Mouse (Mus musculus): ENCODE results near the gene Nsg2. TPM values are rescaled to one million over a fixed set of nuclear protein-coding genes. Genes with fewer than 3 reads are reported as not detected.
"Not testable (repeated sequence)": the region's sequence is repeated elsewhere in the genome, so short reads cannot be mapped to it uniquely, and the experiment has no call there.

Nsg2 gene
- polyA plus RNA-seq (2011; ENCODE audit: insufficient read depth, insufficient read length, low replicate concordance, missing spikeins) = 0.57 and 2.5 TPM in 2 replicates

DNA sequence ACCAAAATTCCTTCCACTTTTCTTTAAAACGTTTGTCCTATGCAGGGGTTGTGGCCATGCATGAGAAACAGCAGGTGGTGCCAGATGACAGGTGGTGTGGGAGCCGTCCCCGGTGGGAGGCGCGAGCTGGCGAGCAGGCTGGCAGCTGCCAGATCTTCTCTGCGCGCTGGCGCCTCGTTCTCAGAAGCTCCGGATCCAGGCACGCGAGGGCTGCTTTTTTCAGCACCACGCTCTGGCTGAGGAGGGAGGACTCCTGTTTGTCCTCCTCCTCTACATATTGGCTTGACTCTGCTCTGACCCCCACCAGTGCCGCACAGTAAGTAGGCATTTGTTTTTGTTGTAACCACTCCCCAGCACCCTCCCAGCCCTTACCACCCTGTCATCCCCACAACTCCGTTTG, at the start of gene Nsg2:
Gene Nsg2 (plus strand): TSS at position 183 of the 400 bp plus-strand sequence.
- H3K4me3 ChIP-seq (replicated peaks; ENCODE audit: control insufficient read depth, low read depth, low read length) = peak within 1 kb of the TSS; percentile 45

DNA sequence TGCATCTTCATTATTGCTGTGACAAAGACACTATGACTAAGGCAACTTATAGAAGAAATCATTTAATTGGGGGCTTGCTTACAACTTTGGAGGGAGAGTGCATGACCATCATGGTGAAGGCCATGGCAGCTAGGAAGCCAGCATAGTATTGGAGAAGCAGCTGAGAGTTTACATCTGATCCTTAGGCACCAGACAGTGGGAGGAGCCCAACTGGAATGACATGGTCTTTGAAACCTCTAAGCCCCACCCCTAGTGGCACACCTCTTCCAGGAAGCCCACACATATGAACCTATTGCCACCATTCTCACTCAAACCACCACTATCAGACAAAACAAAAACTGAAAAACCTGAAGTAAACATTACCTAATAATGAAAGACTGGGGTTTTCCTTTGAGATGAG, 40.2 kb upstream of the Nsg2 start:
- TF ChIP-seq CTCF (IDR thresholded peaks at IDR 0.05; ENCODE audit: control insufficient read depth, insufficient read depth, low read length) = no peak
- Histone ChIP-seq H3K4me3 (replicated peaks; ENCODE audit: control insufficient read depth, low read depth, low read length) (no peak overlapping the region), H3K4me1 (ENCODE audit: control insufficient read depth, insufficient read depth, low read length) (no peaks in the 10 kb centered on the region), H3K27ac (ENCODE audit: control insufficient read depth, insufficient read depth, low read depth, low read length, poor library complexity) (no peak overlapping the region)

More for the DNA sequence above, at the start of gene Nsg2:
- no peak within 1 kb of the TSS; the same call in 1 of the 2 replicates for H3K27ac ChIP-seq (ENCODE audit: control insufficient read depth, insufficient read depth, low read depth, low read length, poor library complexity)
- TF ChIP-seq POLR2A (IDR thresholded peaks at IDR 0.05; ENCODE audit: borderline replicate concordance, control insufficient read depth, low read depth, low read length) (peak; percentile 24; the same call in 1 of the 2 replicates), CTCF (IDR thresholded peaks at IDR 0.05; ENCODE audit: control insufficient read depth, insufficient read depth, low read length) (peak; percentile 63)
- under 1% methylated on average over 16 of the region's 16 CpGs for WGBS
- no peaks in the 10 kb centered on the region; the same call in 1 of the 2 replicates for H3K4me1 ChIP-seq (ENCODE audit: control insufficient read depth, insufficient read depth, low read length)

DNA sequence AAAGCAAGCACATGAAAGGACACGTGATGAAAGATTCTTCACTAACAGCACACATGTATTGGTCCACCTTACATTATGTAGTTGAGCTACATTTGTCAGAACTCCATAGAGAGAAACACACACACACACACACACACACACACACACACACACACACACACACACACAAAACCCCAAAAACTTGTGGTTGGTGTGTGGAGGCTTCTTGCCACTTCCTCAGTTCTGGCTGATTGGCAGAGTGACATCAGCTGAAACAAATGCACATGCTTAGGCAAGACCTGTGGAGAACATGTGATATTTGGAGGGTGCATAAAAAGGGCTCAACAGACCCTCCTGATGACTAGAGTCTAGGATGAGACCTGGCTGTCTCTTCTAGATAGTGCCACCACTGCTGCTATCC, 36.3 kb upstream of the Nsg2 start:
- 76% methylated on average over 1 of the region's 1 CpGs for WGBS
- no peak for TF ChIP-seq CTCF (IDR thresholded peaks at IDR 0.05; ENCODE audit: control insufficient read depth, insufficient read depth, low read length)
- no peak for TF ChIP-seq POLR2A (IDR thresholded peaks at IDR 0.05; ENCODE audit: borderline replicate concordance, control insufficient read depth, low read depth, low read length)

GRCm38 (mm10) chr11:31965256-31966134, 34.8 kb upstream of the Nsg2 start, which contains the start of gene 4930524B15Rik:
TSS of gene 4930524B15Rik (plus strand) at chr11:31965592.
- no peak within 1 kb of the TSS for H3K27ac ChIP-seq (ENCODE audit: control insufficient read depth, insufficient read depth, low read depth, low read length, poor library complexity)
- TF ChIP-seq POLR2A (IDR thresholded peaks at IDR 0.05; ENCODE audit: borderline replicate concordance, control insufficient read depth, low read depth, low read length) (no peak), CTCF (IDR thresholded peaks at IDR 0.05; ENCODE audit: control insufficient read depth, insufficient read depth, low read length) (no peak)
- no peaks in the 10 kb centered on the region for H3K4me1 ChIP-seq (ENCODE audit: control insufficient read depth, insufficient read depth, low read length)
- H3K4me3 ChIP-seq (replicated peaks; ENCODE audit: control insufficient read depth, low read depth, low read length) = no peak within 1 kb of the TSS
- WGBS = 86% methylated on average over 49 of the region's 49 CpGs

More for the DNA sequence above, 36.3 kb upstream of the Nsg2 start:
- Histone ChIP-seq H3K4me1 (ENCODE audit: control insufficient read depth, insufficient read depth, low read length) (no peaks in the 10 kb centered on the region), H3K4me3 (replicated peaks; ENCODE audit: control insufficient read depth, low read depth, low read length) (no peak overlapping the region), H3K27ac (ENCODE audit: control insufficient read depth, insufficient read depth, low read depth, low read length, poor library complexity) (no peak overlapping the region)

DNA sequence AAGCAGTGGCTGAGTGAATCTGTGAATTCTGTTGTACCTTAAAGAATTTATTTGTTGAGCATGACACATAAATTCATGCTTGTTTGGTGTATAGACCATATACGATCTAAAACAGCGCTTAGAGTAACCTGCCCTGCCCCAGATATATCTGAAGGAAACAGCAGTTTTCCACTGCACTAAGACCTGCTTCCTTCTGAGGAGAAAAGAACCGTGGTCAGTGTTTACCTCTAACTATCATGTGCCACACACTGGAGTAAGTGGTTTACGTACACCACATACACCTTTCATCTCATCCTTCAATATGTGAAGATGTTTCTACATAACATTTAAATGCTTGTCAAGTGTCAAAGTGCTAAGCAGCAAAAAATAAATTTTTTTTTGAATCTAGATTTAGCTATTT, 26.1 kb upstream of the Nsg2 start:
- Histone ChIP-seq H3K4me1 (ENCODE audit: control insufficient read depth, insufficient read depth, low read length) (no peaks in the 10 kb centered on the region), H3K4me3 (replicated peaks; ENCODE audit: control insufficient read depth, low read depth, low read length) (no peak overlapping the region)
- WGBS = 31% methylated on average over 4 of the region's 4 CpGs

DNA sequence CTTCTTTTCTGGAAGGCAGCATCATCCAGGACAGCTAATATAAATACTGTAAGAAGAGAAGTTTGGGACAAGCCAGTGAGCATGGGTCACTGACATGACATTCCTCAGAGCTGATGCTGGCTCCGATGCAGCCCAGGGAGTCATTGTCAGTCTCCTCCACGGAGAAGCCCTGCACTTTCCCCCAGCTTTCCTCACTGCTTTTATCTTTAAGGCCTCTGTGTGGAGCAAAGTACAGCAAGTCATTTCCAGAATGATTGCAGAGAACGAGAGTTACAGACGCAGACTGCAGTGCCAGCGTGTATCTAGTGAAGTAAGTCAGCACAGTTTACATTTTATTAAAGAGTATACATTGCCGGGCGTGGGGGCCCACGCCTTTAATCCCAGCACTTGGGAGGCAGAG, 25.4 kb upstream of the Nsg2 start:
- no peak for TF ChIP-seq CTCF (IDR thresholded peaks at IDR 0.05; ENCODE audit: control insufficient read depth, insufficient read depth, low read length)
- no peak for TF ChIP-seq POLR2A (IDR thresholded peaks at IDR 0.05; ENCODE audit: borderline replicate concordance, control insufficient read depth, low read depth, low read length)
- no peaks in the 10 kb centered on the region for H3K4me1 ChIP-seq (ENCODE audit: control insufficient read depth, insufficient read depth, low read length)
- no peak overlapping the region for H3K4me3 ChIP-seq (replicated peaks; ENCODE audit: control insufficient read depth, low read depth, low read length)
- WGBS = 77% methylated on average over 8 of the region's 8 CpGs
- no peak overlapping the region for H3K27ac ChIP-seq (ENCODE audit: control insufficient read depth, insufficient read depth, low read depth, low read length, poor library complexity)

More for the DNA sequence above, 26.1 kb upstream of the Nsg2 start:
- TF ChIP-seq POLR2A (IDR thresholded peaks at IDR 0.05; ENCODE audit: borderline replicate concordance, control insufficient read depth, low read depth, low read length) = no peak
- no peak for TF ChIP-seq CTCF (IDR thresholded peaks at IDR 0.05; ENCODE audit: control insufficient read depth, insufficient read depth, low read length)
- no peak overlapping the region for H3K27ac ChIP-seq (ENCODE audit: control insufficient read depth, insufficient read depth, low read depth, low read length, poor library complexity)

GRCm38 (mm10) chr11:31975678-31976077, 24.6 kb upstream of the Nsg2 start:
- Histone ChIP-seq H3K27ac (ENCODE audit: control insufficient read depth, insufficient read depth, low read depth, low read length, poor library complexity) (no peak overlapping the region), H3K4me1 (ENCODE audit: control insufficient read depth, insufficient read depth, low read length) (no peaks in the 10 kb centered on the region), H3K4me3 (replicated peaks; ENCODE audit: control insufficient read depth, low read depth, low read length) (no peak overlapping the region)
- TF ChIP-seq CTCF (IDR thresholded peaks at IDR 0.05; ENCODE audit: control insufficient read depth, insufficient read depth, low read length) (no peak), POLR2A (IDR thresholded peaks at IDR 0.05; ENCODE audit: borderline replicate concordance, control insufficient read depth, low read depth, low read length) (no peak)
- 23% methylated on average over 5 of the region's 5 CpGs for WGBS

DNA sequence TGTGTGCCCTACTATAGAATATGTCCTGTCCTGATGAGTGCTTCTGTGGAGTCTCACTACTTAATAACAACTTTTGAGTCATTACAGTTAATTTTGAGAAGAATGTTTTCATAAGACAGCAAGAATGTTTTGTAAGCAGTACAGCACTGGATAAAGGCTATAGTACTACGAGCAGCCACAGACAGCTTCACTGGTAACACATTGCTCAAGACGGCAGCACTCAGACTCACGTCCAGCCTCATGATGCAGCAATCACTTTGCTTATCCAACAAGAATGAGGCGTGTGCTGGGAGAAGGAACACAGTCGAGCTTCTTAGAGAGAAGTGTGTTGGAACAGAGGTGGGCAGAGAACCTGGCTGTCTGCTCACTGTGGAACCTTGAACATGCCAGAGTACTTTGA, 24.1 kb upstream of the Nsg2 start:
- WGBS = 38% methylated on average over 5 of the region's 5 CpGs
- no peaks in the 10 kb centered on the region for H3K4me1 ChIP-seq (ENCODE audit: control insufficient read depth, insufficient read depth, low read length)
- H3K27ac ChIP-seq (ENCODE audit: control insufficient read depth, insufficient read depth, low read depth, low read length, poor library complexity) = no peak overlapping the region
- TF ChIP-seq CTCF (IDR thresholded peaks at IDR 0.05; ENCODE audit: control insufficient read depth, insufficient read depth, low read length) (no peak), POLR2A (IDR thresholded peaks at IDR 0.05; ENCODE audit: borderline replicate concordance, control insufficient read depth, low read depth, low read length) (no peak)
- no peak overlapping the region for H3K4me3 ChIP-seq (replicated peaks; ENCODE audit: control insufficient read depth, low read depth, low read length)

GRCm38 (mm10) chr11:31980089-31980488, 20.2 kb upstream of the Nsg2 start:
- WGBS = 81% methylated on average over 5 of the region's 5 CpGs
- H3K27ac ChIP-seq (ENCODE audit: control insufficient read depth, insufficient read depth, low read depth, low read length, poor library complexity); H3K4me1 ChIP-seq (ENCODE audit: control insufficient read depth, insufficient read depth, low read length); H3K4me3 ChIP-seq (replicated peaks; ENCODE audit: control insufficient read depth, low read depth, low read length): not testable (repeated sequence)
